Mouse (Mus musculus) C2C12 (cell line): Measurements from ENCODE around the gene Pbx1. TPM values are rescaled to one million over a fixed set of nuclear protein-coding genes. Genes with fewer than 3 reads are reported as not detected.

Source experiments
- H3K27me3 ChIP-seq: one replicate; pipeline ENCODE4 v1.6.1; 2011; ENCODE audit not compliant: control insufficient read depth, insufficient read depth, insufficient read length
- H3K36me3 ChIP-seq: one replicate; pipeline ENCODE4 v1.6.1; 2011; ENCODE audit not compliant: control insufficient read depth, insufficient read depth
- H3K4me3 ChIP-seq: one replicate; pipeline ENCODE4 v1.5.1; 2011; ENCODE audit warnings: mild to moderate bottlenecking, control low read depth; ENCODE audit not compliant: poor library complexity, insufficient read depth, severe bottlenecking
- H3K79me2 ChIP-seq: one replicate; pipeline ENCODE4 v1.6.1; 2011; ENCODE audit not compliant: control insufficient read depth, insufficient read depth
- H3K79me3 ChIP-seq: one replicate; pipeline ENCODE4 v1.6.1; 2011; ENCODE audit warnings: low read depth, control low read depth
- H3ac ChIP-seq: one replicate; pipeline ENCODE3; 2011; ENCODE audit warnings: low read depth; ENCODE audit not compliant: control insufficient read depth, insufficient read length
- CEBPB ChIP-seq: IDR thresholded peaks from one replicate; pipeline ENCODE4 v1.6.1; 2011; ENCODE audit warnings: low read depth, mild to moderate bottlenecking, control low read depth, moderate library complexity
- CTCF ChIP-seq: IDR thresholded peaks from one replicate; pipeline ENCODE4 v1.5.1; 2011; ENCODE audit not compliant: control insufficient read depth, insufficient read depth, insufficient read length
- FOSL1 ChIP-seq: IDR thresholded peaks from one replicate; pipeline ENCODE4 v1.8.0; 2011; ENCODE audit warnings: mild to moderate bottlenecking, low read length; ENCODE audit not compliant: poor library complexity, insufficient read depth, severe bottlenecking
- MAX ChIP-seq: IDR thresholded peaks from one replicate; pipeline ENCODE4 v1.6.1; 2011; ENCODE audit warnings: mild to moderate bottlenecking, control low read depth
- MYOD1 ChIP-seq: IDR thresholded peaks from one replicate; pipeline ENCODE4 v1.6.1; 2011; ENCODE audit warnings: low read depth; ENCODE audit not compliant: control insufficient read depth, insufficient read length
- MYOG ChIP-seq: IDR thresholded peaks from one replicate; pipeline ENCODE4 v1.6.1; 2011; ENCODE audit not compliant: control insufficient read depth, insufficient read length; ENCODE audit errors: extremely low read depth
- USF1 ChIP-seq: IDR thresholded peaks from one replicate; pipeline ENCODE4 v1.6.1; 2011; ENCODE audit warnings: low read depth, mild to moderate bottlenecking, control low read depth, moderate library complexity
- polyA plus RNA-seq: library from polyadenylated mRNA; unstranded; fragments of >200 nt; fragmentation: generic; extraction: Trizol; gene quantifications from one replicate; pipeline ENCODE4 v1.2.1, GENCODE M21; 2012; ENCODE audit warnings: missing spikeins

Gene Pbx1
- polyA plus RNA-seq, 1 experiment: 29.4 TPM

GRCm38 (mm10) chr1:168275678-168276077 lies 156.4 kb downstream of the Pbx1 start:
- H3K36me3 ChIP-seq: no peaks in the 10 kb centered on the region
- H3K4me3 ChIP-seq: no peak overlapping the region
- TF ChIP-seq USF1 (no peak), MYOD1 (no peak), FOSL1 (no peak), MYOG (no peak), CEBPB (no peak), MAX (no peak), CTCF (no peak)

GRCm38 (mm10) chr1:168274296-168274695 lies 157.8 kb downstream of the Pbx1 start:
- Histone ChIP-seq H3K36me3 (no peaks in the 10 kb centered on the region), H3K79me2 (peaks cover 93% of the 10 kb centered on the region), H3K4me3 (no peak overlapping the region), H3ac (no peak overlapping the region), H3K27me3 (no peaks in the 10 kb centered on the region), H3K79me3 (peaks cover 57% of the 10 kb centered on the region)
- TF ChIP-seq CEBPB: no peak

More at GRCm38 (mm10) chr1:168275678-168276077, 156.4 kb downstream of the Pbx1 start:
- Histone ChIP-seq H3K27me3 (no peaks in the 10 kb centered on the region), H3K79me3 (peaks cover 54% of the 10 kb centered on the region), H3ac (no peak overlapping the region), H3K79me2 (peaks cover 94% of the 10 kb centered on the region)

- H3K36me3 ChIP-seq: peaks cover 4% of the 10 kb centered on the region
- TF ChIP-seq MYOD1: no peak
- TF ChIP-seq CTCF: no peak
- TF ChIP-seq MYOG: no peak
- no peak for TF ChIP-seq FOSL1
- no peak for TF ChIP-seq CEBPB
- TF ChIP-seq USF1: no peak
- TF ChIP-seq MAX: no peak
- H3K27me3 ChIP-seq: no peaks in the 10 kb centered on the region
- H3K79me3 ChIP-seq: peaks cover 61% of the 10 kb centered on the region
- H3K79me2 ChIP-seq: peaks cover 90% of the 10 kb centered on the region
- H3ac ChIP-seq: no peak overlapping the region
- H3K4me3 ChIP-seq: no peak overlapping the region
These were observed 160.0 kb downstream of the Pbx1 start for GRCm38 (mm10) chr1:168272091-168272490.

GRCm38 (mm10) chr1:168271207-168271606 lies 160.9 kb downstream of the Pbx1 start:
- Histone ChIP-seq H3K27me3 (no peaks in the 10 kb centered on the region), H3K79me3 (peaks cover 53% of the 10 kb centered on the region), H3ac (no peak overlapping the region), H3K4me3 (no peak overlapping the region), H3K36me3 (peaks cover 4% of the 10 kb centered on the region), H3K79me2 (peaks cover 81% of the 10 kb centered on the region)
- TF ChIP-seq FOSL1 (no peak), USF1 (no peak)

- Histone ChIP-seq H3K36me3 (peaks cover 4% of the 10 kb centered on the region), H3K79me3 (peaks cover 36% of the 10 kb centered on the region), H3K4me3 (no peak overlapping the region), H3K27me3 (no peaks in the 10 kb centered on the region), H3K79me2 (peaks cover 67% of the 10 kb centered on the region), H3ac (no peak overlapping the region)
- TF ChIP-seq CEBPB: no peak
- TF ChIP-seq USF1: no peak
- no peak for TF ChIP-seq MYOG
- no peak for TF ChIP-seq FOSL1
- no peak for TF ChIP-seq MYOD1
- TF ChIP-seq MAX: no peak
- no peak for TF ChIP-seq CTCF
These were observed 163.1 kb downstream of the Pbx1 start for GRCm38 (mm10) chr1:168268751-168269623.

GRCm38 (mm10) chr1:168268224-168268623 lies 163.8 kb downstream of the Pbx1 start:
- TF ChIP-seq CEBPB (no peak), FOSL1 (no peak), USF1 (no peak), MAX (no peak), CTCF (no peak), MYOG (no peak), MYOD1 (no peak)
- Histone ChIP-seq H3K27me3 (no peaks in the 10 kb centered on the region), H3K36me3 (peaks cover 4% of the 10 kb centered on the region), H3K79me2 (peaks cover 67% of the 10 kb centered on the region), H3K4me3 (no peak overlapping the region), H3ac (no peak overlapping the region), H3K79me3 (peaks cover 35% of the 10 kb centered on the region)
